Mouse (Mus musculus) spleen, postnatal 4 days (tissue): ENCODE measurements around the gene Ccdc57.

Experiments used
- DNase-seq, 2 experiments: peaks; one replicate each; pipeline ENCODE4 v3.0.0; 2022; ENCODE audit warnings: low spot score in 2 of 2

Ccdc57 gene

GRCm38 (mm10) chr11:120822831-120823550 lies 109.7 kb downstream of the Ccdc57 start:
- peak in 1 of 2 experiments; percentile 73 for DNase-seq

- no peak for DNase-seq
Observed at GRCm38 (mm10) chr11:120822321-120822720, 110.4 kb downstream of the Ccdc57 start.

DNA sequence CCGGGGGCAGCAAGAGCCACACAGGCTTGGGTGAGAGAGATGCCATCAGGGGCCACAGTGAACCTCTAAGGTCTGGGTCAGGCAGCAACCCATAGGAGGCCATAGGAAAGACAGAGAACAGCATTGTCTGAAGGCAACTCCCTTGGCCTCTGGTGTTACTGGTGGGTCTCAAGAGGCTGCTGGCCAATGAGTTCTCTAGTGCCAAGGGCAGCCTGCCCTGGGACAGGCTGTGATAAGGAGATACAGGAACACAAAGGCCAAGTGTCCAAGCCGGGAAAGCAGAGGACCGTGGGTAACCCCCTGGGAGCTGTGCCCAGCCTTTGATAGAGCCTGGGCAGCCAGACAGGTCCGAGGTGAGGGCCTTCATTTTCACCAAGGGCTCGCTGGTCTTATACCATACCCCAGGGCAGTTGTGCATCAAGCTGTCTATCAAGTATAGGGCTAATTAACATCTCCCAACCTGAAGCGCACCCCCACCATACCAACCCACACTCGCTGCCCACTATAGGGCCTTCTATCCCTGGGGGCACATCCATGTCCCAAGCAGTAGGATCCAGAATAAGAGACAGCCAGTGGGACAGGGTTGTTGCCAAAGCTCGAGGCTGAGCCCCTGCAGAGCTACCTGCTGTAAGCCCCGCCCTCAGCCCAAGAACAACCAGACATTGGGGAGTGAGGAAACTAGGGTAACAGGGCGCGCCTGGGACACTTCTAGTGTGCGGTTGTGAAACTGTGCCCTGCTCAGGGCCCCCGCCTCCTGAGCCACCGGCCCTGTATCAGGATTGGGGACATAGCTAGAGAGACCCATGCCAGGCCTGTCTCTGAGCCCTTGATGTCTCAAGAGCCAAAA lies 111.4 kb downstream of the Ccdc57 start:
- no peak for DNase-seq

GRCm38 (mm10) chr11:120820546-120820945 lies 112.1 kb downstream of the Ccdc57 start:
- no peak for DNase-seq

GRCm38 (mm10) chr11:120819556-120819955 lies 113.1 kb downstream of the Ccdc57 start:
- no peak for DNase-seq

- DNase-seq = no peak
Observed at GRCm38 (mm10) chr11:120818251-120818650, 114.4 kb downstream of the Ccdc57 start.

- no peak for DNase-seq
Observed at GRCm38 (mm10) chr11:120817358-120817757, 115.3 kb downstream of the Ccdc57 start.

- no peak for DNase-seq
Observed at GRCm38 (mm10) chr11:120812068-120812467, 120.6 kb downstream of the Ccdc57 start.

GRCm38 (mm10) chr11:120808010-120808409 lies 124.7 kb downstream of the Ccdc57 start:
- DNase-seq = no peak

GRCm38 (mm10) chr11:120805375-120806298 lies 127.0 kb downstream of the Ccdc57 start:
- DNase-seq = no peak

DNA sequence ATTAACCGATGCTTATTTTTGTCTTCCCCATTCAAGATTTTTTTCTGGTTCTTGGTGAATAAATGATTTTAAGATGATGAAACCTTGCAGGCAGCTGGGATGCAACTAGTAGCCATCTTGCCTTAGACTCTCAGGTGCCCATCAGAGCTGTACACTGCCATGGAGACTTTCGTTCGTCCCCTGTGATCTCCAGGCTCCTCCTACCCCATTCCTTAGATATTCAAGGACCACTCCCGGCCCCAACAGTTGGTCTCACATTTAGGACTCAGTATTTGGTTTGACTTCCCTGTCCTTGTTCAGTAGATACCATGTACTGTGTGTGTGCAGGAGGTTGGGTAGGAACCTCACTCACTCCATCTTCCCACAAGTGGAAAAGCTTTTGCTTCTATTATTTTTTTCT lies 127.9 kb downstream of the Ccdc57 start:
- no peak for DNase-seq

- no peak for DNase-seq
Observed at GRCm38 (mm10) chr11:120804274-120804673, 128.4 kb downstream of the Ccdc57 start.

- peak; percentile 84 to 94 for DNase-seq
Observed at GRCm38 (mm10) chr11:120800061-120800904, 132.4 kb downstream of the Ccdc57 start.

- no peak for DNase-seq
Observed at GRCm38 (mm10) chr11:120799316-120799890, 133.3 kb downstream of the Ccdc57 start.

- no peak for DNase-seq
Observed at GRCm38 (mm10) chr11:120798244-120798643, 134.4 kb downstream of the Ccdc57 start.

DNA sequence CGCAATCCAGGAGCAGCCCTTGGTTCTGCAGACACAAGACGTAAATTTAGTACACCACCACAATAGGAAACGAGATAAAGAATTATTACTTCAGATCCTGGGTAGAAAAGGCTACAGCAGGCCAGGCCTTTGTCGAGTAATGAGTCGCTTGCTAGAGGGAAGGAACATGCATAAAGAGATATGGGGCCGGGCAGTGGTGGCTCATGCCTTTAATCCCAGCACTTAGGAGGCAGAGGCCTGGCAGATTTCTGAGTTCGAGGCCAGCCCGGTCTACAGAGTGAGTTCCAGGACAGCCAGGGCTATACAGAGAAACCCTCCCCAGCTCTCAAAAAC lies 136.1 kb downstream of the Ccdc57 start:
- no peak for DNase-seq

DNA sequence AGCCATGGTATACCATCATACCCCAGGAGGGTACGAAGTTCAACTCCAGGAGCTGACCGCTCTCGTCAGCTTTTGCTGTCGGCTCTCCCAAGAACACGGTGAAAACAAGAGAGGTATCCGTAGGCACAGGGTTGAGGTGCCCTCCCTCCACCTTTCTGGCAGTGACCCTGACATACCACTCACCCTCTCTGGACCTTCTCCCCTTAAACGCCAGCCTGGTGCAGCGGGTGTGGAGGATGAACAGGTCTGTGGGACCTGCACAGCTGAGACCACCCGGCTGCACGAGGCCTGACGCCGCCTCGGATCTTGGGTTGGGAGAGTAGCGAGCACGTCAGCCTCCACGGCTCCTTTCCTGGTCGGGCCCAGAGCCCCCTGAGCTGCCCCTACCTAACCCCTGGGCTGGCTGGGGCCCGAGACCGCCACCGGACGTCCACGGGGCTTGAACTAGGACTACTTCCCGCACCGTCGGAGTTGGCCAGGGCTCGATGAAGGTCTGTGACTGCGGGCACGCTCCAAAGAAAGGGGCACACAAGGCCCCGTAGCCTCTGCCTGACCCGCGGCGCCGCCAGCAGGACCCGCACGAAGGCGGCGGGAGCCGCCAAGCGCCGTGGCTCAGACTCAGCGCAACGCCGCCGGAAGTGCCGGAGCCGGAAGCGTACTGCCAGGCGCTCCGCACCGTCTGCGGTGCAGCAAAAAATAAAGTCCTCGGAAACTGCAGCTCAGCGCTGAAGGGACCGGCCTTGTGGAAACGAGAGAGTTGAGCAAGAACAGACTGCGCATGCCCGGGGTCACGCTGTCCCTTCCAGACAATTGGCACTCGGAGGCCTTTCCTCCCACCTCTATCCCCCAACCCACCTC lies 136.7 kb downstream of the Ccdc57 start, which contains the start of gene Dus1l:
TSS of gene Dus1l (minus strand) at position 648 of the 858 bp plus-strand sequence.
- DNase-seq = peak; percentile 97 to 99

GRCm38 (mm10) chr11:120792652-120793051 lies 140.0 kb downstream of the Ccdc57 start:
- DNase-seq = no peak

DNA sequence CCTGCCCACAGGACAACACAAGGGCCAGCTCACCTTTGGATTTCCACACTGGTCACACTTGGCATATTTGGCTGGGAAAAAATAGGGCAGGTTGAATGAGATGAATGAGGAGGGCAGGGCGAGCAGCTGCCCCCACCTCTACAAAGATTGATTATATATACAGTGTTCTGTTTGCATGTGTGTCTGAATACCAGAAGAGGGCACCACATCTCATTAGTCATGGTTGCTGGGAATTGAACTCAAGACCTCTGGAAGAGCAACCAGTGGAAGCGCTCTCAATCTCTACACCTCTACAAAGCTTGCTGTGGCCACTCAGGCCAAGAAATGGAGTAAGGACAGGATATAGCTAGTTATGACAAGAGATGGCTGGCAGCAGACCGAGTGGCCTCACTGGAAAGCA lies 142.9 kb downstream of the Ccdc57 start:
- DNase-seq = no peak

DNA sequence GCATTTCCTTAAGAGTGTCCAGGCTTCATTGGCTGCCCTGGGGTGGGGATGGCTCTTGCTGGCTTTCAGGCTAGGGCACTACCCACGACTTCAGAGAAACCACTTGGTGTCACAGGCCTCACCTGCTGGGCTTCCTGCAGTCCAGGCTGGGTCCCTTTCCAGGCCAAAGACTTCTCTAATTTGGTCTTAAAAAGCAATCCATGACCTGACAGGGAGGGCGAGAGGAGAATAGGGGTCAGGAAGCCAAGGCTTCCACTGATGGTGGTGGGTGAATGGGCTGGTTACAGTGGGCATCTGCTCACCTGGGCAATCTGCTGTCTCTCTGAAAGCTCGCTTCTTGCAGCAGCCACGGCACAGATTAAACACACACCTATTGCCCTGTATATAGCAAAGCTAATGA lies 143.3 kb downstream of the Ccdc57 start:
- DNase-seq = no peak
